Mouse (Mus musculus) bone marrow macrophage, adult 2 months (primary cell): Measurements from ENCODE around the gene Tmem161b.

Experiments used
- CTCF ChIP-seq: IDR thresholded peaks from 2 replicates; pipeline ENCODE4 v1.5.1; 2012; ENCODE audit warnings: low read depth, mild to moderate bottlenecking, low read length, moderate library complexity
- POLR2A ChIP-seq: IDR thresholded peaks from 2 replicates; pipeline ENCODE4 v1.6.1; 2012; ENCODE audit warnings: mild to moderate bottlenecking, low read depth, low read length, borderline replicate concordance

DNA sequence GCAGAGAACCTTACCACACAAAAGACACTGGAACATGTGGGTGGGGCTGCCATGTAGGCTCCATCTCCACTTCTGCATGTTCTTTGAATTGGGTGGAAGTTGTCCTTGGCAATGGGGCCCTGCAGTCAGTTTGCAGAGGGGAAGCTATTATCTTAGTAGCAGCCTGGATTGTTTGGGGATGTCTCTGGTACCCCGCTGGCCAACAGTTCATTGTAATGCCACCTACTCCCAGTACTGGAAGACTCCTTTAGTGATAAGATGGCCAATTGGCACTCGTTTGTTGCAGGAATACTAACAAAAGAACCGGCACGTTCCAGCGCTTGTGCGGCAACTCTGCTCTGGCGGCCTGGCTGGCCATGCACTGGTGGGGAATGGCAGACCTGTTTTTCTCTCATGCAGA is 14.7 kb downstream of the Tmem161b start:
- TF ChIP-seq POLR2A = no peak
- no peak for TF ChIP-seq CTCF
